Mouse (Mus musculus) hindbrain, embryonic 11.5 days (tissue): ENCODE measurements at regions not wholly inside any gene's neighbourhood (a gene's known extent, or its start where the extent isn't known, plus 50 kb on each side); places are given as distances from the start of the nearest gene placed in this dataset.

Experiments
- ATAC-seq: fragments of 200-750 bp; cut with Nextera tagmentation; 2 replicates; pipeline ENCODE4 v1.8.0; 2017; ENCODE audit warnings: mild to moderate bottlenecking, moderate TSS enrichment, moderate library complexity; ENCODE audit not compliant: low FRiP score
- DNase-seq: peaks from one replicate; pipeline ENCODE4 v3.0.0-alpha.2; 2015; ENCODE audit warnings: low spot score
- H3K27ac ChIP-seq: fragments of 300-500 bp; sonication (generic); 2 replicates; pipeline ENCODE4 v1.5.1; 2014; ENCODE audit warnings: mild to moderate bottlenecking, low read depth, low read length
- H3K27me3 ChIP-seq: fragments of 300-500 bp; sonication (generic); 2 replicates; pipeline ENCODE4 v1.6.1; 2014; ENCODE audit warnings: mild to moderate bottlenecking, low read length, moderate library complexity, mixed read lengths; ENCODE audit not compliant: control insufficient read depth, insufficient read depth
- H3K36me3 ChIP-seq: fragments of 300-500 bp; sonication (generic); 2 replicates; pipeline ENCODE4 v1.6.1; 2014; ENCODE audit warnings: mild to moderate bottlenecking, low read length, moderate library complexity, mixed read lengths; ENCODE audit not compliant: control insufficient read depth, insufficient read depth
- H3K4me1 ChIP-seq: fragments of 300-500 bp; sonication (generic); replicated peaks from 2 replicates; pipeline ENCODE4 v1.6.1; 2014; ENCODE audit warnings: low read length, mixed read lengths; ENCODE audit not compliant: control insufficient read depth, insufficient read depth
- H3K4me2 ChIP-seq: fragments of 300-500 bp; sonication (generic); replicated peaks from 2 replicates; pipeline ENCODE4 v1.6.1; 2014; ENCODE audit warnings: mild to moderate bottlenecking, low read depth, low read length
- H3K4me3 ChIP-seq: fragments of 300-500 bp; sonication (generic); 2 replicates; pipeline ENCODE4 v1.5.1; 2014; ENCODE audit warnings: low read depth, low read length
- H3K9ac ChIP-seq: fragments of 300-500 bp; sonication (generic); 2 replicates; pipeline ENCODE4 v1.6.1; 2014; ENCODE audit warnings: low read depth, low read length
- H3K9me3 ChIP-seq: fragments of 300-500 bp; sonication (generic); 2 replicates; pipeline ENCODE4 v1.6.1; 2016; ENCODE audit warnings: low read length; ENCODE audit not compliant: control insufficient read depth
- WGBS: fragments of 180-500 bp; shearing (Covaris S2); extraction: QIAGEN DNeasy Blood & Tissue Kit; methylation state at CpG from one replicate; pipeline ENCODE4 v1.1.7; 2014; 5-methylcytosine and 5-hydroxymethylcytosine counted together

- Histone ChIP-seq H3K27ac (no peak overlapping the region), H3K9ac (no peak overlapping the region), H3K9me3 (no peaks in the 10 kb centered on the region), H3K4me1 (no peaks in the 10 kb centered on the region), H3K4me3 (no peak overlapping the region), H3K4me2 (no peak overlapping the region), H3K27me3 (no peaks in the 10 kb centered on the region), H3K36me3 (no peaks in the 10 kb centered on the region)
- WGBS = 81% methylated on average over 7 of the region's 7 CpGs
- no peak for DNase-seq
- ATAC-seq = no peak
Measured at GRCm38 (mm10) chr16:92960740-92961139, 134.8 kb upstream of the Runx1 start.

GRCm38 (mm10) chr16:92958967-92959366, 133.0 kb upstream of the Runx1 start:
- H3K27me3 ChIP-seq = no peaks in the 10 kb centered on the region
- H3K27ac ChIP-seq = no peak overlapping the region
- H3K9ac ChIP-seq = no peak overlapping the region
- no peak overlapping the region for H3K4me3 ChIP-seq
- H3K9me3 ChIP-seq = no peaks in the 10 kb centered on the region
- 91% methylated on average over 8 of the region's 8 CpGs for WGBS
- no peaks in the 10 kb centered on the region for H3K4me1 ChIP-seq
- DNase-seq (no peak), ATAC-seq (no peak)
- no peaks in the 10 kb centered on the region for H3K36me3 ChIP-seq
- no peak overlapping the region for H3K4me2 ChIP-seq

GRCm38 (mm10) chr16:92958146-92958545, 132.2 kb upstream of the Runx1 start:
- no peaks in the 10 kb centered on the region for H3K9me3 ChIP-seq
- no peak overlapping the region for H3K4me3 ChIP-seq
- no peak overlapping the region for H3K9ac ChIP-seq
- ATAC-seq (no peak), DNase-seq (no peak)
- WGBS = 54% methylated on average over 6 of the region's 6 CpGs
- no peaks in the 10 kb centered on the region for H3K27me3 ChIP-seq
- H3K36me3 ChIP-seq = no peaks in the 10 kb centered on the region
- no peaks in the 10 kb centered on the region for H3K4me1 ChIP-seq
- no peak overlapping the region for H3K27ac ChIP-seq
- no peak overlapping the region for H3K4me2 ChIP-seq

- WGBS = 56% methylated on average over 5 of the region's 5 CpGs
- Histone ChIP-seq H3K9me3 (no peaks in the 10 kb centered on the region), H3K27me3 (no peaks in the 10 kb centered on the region), H3K4me1 (no peaks in the 10 kb centered on the region), H3K4me3 (no peak overlapping the region), H3K27ac (no peak overlapping the region), H3K36me3 (no peaks in the 10 kb centered on the region), H3K4me2 (no peak overlapping the region), H3K9ac (no peak overlapping the region)
- no peak for ATAC-seq
- DNase-seq = no peak
Measured at GRCm38 (mm10) chr16:92955508-92955907, 129.6 kb upstream of the Runx1 start.

GRCm38 (mm10) chr16:92955087-92955486, 129.1 kb upstream of the Runx1 start:
- 98% methylated on average over 4 of the region's 4 CpGs for WGBS
- H3K9ac ChIP-seq = no peak overlapping the region
- ATAC-seq = no peak

GRCm38 (mm10) chr16:92953936-92954654, 128.1 kb upstream of the Runx1 start:
- Histone ChIP-seq H3K4me2 (no peak overlapping the region), H3K9me3 (no peaks in the 10 kb centered on the region), H3K27ac (no peak overlapping the region), H3K27me3 (no peaks in the 10 kb centered on the region), H3K36me3 (no peaks in the 10 kb centered on the region), H3K9ac (no peak overlapping the region), H3K4me1 (no peaks in the 10 kb centered on the region), H3K4me3 (no peak overlapping the region)
- DNase-seq (no peak), ATAC-seq (no peak)
- WGBS = 67% methylated on average over 11 of the region's 11 CpGs

More at GRCm38 (mm10) chr16:92955087-92955486, 129.1 kb upstream of the Runx1 start:
- H3K4me2 ChIP-seq = no peak overlapping the region
- H3K4me3 ChIP-seq = no peak overlapping the region
- no peaks in the 10 kb centered on the region for H3K9me3 ChIP-seq
- no peak overlapping the region for H3K27ac ChIP-seq
- H3K27me3 ChIP-seq = no peaks in the 10 kb centered on the region
- H3K36me3 ChIP-seq = no peaks in the 10 kb centered on the region
- no peaks in the 10 kb centered on the region for H3K4me1 ChIP-seq
- no peak for DNase-seq

GRCm38 (mm10) chr16:92952336-92953097, 126.6 kb upstream of the Runx1 start:
- 75% methylated on average over 7 of the region's 7 CpGs for WGBS
- no peak overlapping the region for H3K4me3 ChIP-seq
- no peak overlapping the region for H3K27ac ChIP-seq
- no peaks in the 10 kb centered on the region for H3K4me1 ChIP-seq
- ATAC-seq (no peak), DNase-seq (no peak)
- H3K4me2 ChIP-seq = no peak overlapping the region
- H3K36me3 ChIP-seq = no peaks in the 10 kb centered on the region
- no peaks in the 10 kb centered on the region for H3K27me3 ChIP-seq
- no peaks in the 10 kb centered on the region for H3K9me3 ChIP-seq
- H3K9ac ChIP-seq = no peak overlapping the region

- ATAC-seq = no peak
- WGBS = 87% methylated on average over 6 of the region's 6 CpGs
Measured at GRCm38 (mm10) chr16:92951516-92951915, 125.6 kb upstream of the Runx1 start.

GRCm38 (mm10) chr16:92948494-92948893, 122.5 kb upstream of the Runx1 start:
- Histone ChIP-seq H3K36me3 (no peaks in the 10 kb centered on the region), H3K4me2 (no peak overlapping the region), H3K27ac (no peak overlapping the region), H3K9ac (no peak overlapping the region), H3K27me3 (no peaks in the 10 kb centered on the region), H3K4me3 (no peak overlapping the region), H3K9me3 (no peaks in the 10 kb centered on the region), H3K4me1 (no peaks in the 10 kb centered on the region)
- no peak for ATAC-seq
- 92% methylated on average over 13 of the region's 13 CpGs for WGBS
- no peak for DNase-seq

More at GRCm38 (mm10) chr16:92951516-92951915, 125.6 kb upstream of the Runx1 start:
- H3K9ac ChIP-seq = no peak overlapping the region
- H3K36me3 ChIP-seq = no peaks in the 10 kb centered on the region
- H3K4me2 ChIP-seq = no peak overlapping the region
- no peak overlapping the region for H3K27ac ChIP-seq
- H3K4me1 ChIP-seq = no peaks in the 10 kb centered on the region
- H3K27me3 ChIP-seq = no peaks in the 10 kb centered on the region
- DNase-seq = no peak
- H3K9me3 ChIP-seq = no peaks in the 10 kb centered on the region
- no peak overlapping the region for H3K4me3 ChIP-seq
